Mouse (Mus musculus) layer of hippocampus, postnatal 10 days (tissue): ENCODE measurements around the gene Capza3. TPM values are rescaled to one million over a fixed set of nuclear protein-coding genes. Genes with fewer than 3 reads are reported as not detected.

Experiments
- DNase-seq, 2 experiments: peaks; one replicate each; pipeline ENCODE4 v3.0.0; 2021; ENCODE audit warnings: low spot score in 2 of 2
- long read RNA-seq: library from polyadenylated mRNA; stranded (forward); transcript quantifications from one replicate; pipeline ENCODE4 v2.0.0, GENCODE M21; 2023
- total RNA-seq, 2 experiments: library from RNA; stranded (reverse); gene quantifications; 2 replicates each; pipeline ENCODE4 v1.2.3; 2021

Gene Capza3
- not detected for total RNA-seq
- long read RNA-seq: 0 reads

DNA sequence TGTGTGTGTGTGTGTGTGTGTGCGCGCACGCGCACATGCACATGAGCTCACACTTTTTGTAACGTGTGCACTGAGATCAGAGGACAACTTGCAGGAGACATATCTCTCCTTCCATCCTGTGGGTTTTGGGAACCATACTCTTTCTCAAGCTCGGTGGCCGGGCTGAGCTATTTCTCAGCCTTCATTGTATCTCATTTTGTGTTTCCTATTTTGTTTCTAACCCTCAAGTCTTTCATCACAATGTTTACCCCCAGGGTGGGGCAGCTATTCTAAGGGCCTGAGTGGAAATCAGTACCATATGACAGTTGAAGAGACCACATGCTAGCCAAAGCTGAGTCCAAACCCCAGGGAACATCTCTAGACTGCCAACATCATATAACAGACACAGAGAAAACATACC lies at the start of gene Capza3:
TSS of gene Capza3 (plus strand) at position 301 of the 400 bp plus-strand sequence.
- no peak for DNase-seq

- DNase-seq: no peak
These were observed 35.9 kb upstream of the Capza3 start for GRCm38 (mm10) chr6:140005181-140005580.

DNA sequence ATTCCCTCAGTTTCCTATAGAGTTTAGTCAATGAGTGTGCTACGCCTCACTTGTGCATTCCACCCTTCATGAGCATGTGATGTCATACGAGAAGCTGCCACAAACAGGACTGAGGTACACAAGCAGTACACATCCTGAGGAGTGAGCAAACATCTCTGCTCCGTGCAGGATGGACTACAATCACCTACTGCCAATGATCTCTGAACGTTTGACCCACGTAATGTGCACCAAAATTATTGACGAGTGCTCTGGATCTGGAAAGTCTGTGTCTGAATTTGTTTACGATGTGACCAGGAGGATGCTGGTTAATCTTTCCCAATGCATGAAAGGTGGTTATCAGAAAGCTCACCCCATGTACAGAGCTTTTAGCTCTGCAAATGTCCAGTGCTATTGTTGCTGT lies 16.6 kb upstream of the Capza3 start:
- no peak for DNase-seq

GRCm38 (mm10) chr6:140041357-140041756 lies 305 bp downstream of the Capza3 start, which contains the start of gene Plcz1:
Plcz1 (minus strand) TSS chr6:140041457.
- DNase-seq: no peak

- DNase-seq: no peak
These were observed 10.4 kb downstream of the Capza3 start for GRCm38 (mm10) chr6:140051476-140051875.

DNA sequence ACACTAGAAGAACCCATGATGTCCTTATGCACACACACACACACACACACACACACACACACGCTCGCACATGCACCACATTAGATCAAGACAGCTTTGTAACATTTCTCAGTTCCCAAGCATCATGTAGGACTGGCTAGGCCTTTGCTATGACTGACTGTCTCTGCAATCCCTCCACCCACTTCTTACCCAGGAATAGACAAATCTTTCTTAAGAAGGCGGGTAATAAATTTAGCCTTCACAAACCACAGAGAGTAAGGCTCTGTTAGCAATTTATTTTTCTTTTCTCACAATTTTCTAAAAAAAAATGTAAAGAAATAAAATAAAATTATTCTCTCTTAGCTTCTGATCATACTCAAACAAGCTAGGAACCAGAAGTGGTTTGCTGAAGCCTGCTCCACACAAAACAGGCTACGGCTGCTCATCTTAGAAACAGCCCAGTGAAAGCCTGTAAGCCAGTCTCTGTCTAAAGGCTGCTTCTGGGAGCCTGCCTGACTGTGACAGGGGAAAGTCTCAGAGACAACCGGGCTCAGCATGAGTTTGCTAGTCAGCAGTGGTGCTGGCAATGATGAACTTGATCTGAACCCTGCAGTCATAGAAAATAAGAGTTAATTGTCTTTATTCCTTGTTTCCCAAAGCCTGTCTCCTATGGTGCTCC lies 13.3 kb downstream of the Capza3 start:
- no peak for DNase-seq

DNA sequence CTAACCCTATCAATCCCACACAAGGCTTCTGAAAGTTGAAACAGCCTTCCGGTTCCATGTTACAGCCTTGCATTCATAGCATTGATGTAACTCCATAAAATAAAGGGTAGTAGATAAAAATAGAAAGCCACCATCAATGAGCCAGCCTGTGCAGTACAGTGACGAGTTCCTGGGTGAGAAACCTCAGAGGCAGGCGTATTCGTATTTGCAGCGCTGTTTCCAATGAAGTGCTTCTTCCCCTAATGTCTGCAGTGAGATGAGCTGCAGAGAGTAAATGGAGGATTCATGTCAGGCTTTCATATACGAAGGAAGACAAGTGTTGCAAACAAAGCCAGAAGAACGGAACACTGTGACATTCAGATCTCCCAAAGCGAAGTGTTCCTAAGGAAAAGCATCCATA lies 28.1 kb downstream of the Capza3 start:
- no peak for DNase-seq

GRCm38 (mm10) chr6:140080933-140081332 lies 39.9 kb downstream of the Capza3 start:
- no peak for DNase-seq

- no peak for DNase-seq
These were observed 40.7 kb downstream of the Capza3 start for GRCm38 (mm10) chr6:140081739-140082138.

DNA sequence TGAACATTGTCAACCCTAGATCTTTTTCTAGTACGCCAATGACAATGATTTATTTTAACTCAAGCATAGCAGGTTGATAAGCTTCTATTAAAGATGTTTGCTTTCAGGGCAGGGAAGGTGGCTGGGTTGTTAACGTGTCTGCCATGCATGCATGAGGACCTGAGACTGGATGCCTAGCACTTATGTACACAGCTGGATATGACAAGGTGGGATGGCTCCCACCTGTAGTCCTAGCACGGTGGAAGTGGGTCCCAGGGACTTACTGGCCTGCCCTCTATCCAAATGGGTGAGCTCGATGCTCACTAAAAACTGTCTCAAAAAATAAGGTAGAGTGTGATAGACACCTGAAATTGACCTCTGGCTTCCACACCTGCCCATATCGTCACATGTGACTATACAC lies 48.8 kb downstream of the Capza3 start:
- DNase-seq: no peak

Other genes starting within 250 kb of the Capza3 start
- 1 to 10 TPM in 1 of 2 experiments, under 1 TPM in 1; 0.89 to 1.1 TPM for gene Plcz1, start 205 bp downstream of the Capza3 start, total RNA-seq